Mouse (Mus musculus) lung, adult 2 months (tissue): ENCODE measurements around the gene Ccnk.

Experiments used
- CTCF ChIP-seq: fragments of 200-500 bp; IDR thresholded peaks from 2 replicates; pipeline ENCODE4 v1.5.1; 2011; ENCODE audit warnings: mild to moderate bottlenecking, low read length, control low read depth; ENCODE audit not compliant: insufficient read depth
- POLR2A ChIP-seq: fragments of 200-500 bp; IDR thresholded peaks from 2 replicates; pipeline ENCODE4 v1.6.1; 2011; ENCODE audit warnings: low read depth, mild to moderate bottlenecking, control low read depth, low read length, borderline replicate concordance; ENCODE audit errors: extremely low read depth

GRCm38 (mm10) chr12:108246759-108247500 lies 67.6 kb downstream of the Ccnk start:
- TF ChIP-seq CTCF (no peak), POLR2A (no peak)
